Mouse (Mus musculus) forebrain, embryonic 13.5 days (tissue): Measurements from ENCODE around the gene 1810037I17Rik. TPM values are rescaled to one million over a fixed set of nuclear protein-coding genes. Genes with fewer than 3 reads are reported as not detected.
"Not testable (repeated sequence)": the region's sequence is repeated elsewhere in the genome, so short reads cannot be mapped to it uniquely, and the experiment has no call there.

Experiments used
- ATAC-seq: fragments of 200-750 bp; cut with Nextera tagmentation; 2 replicates; pipeline ENCODE4 v1.8.0; 2017
- H3K27ac ChIP-seq: fragments of 300-500 bp; sonication (generic); 2 replicates; pipeline ENCODE4 v1.5.1; 2015; ENCODE audit warnings: inconsistent platforms, mild to moderate bottlenecking, moderate library complexity
- H3K27me3 ChIP-seq: fragments of 300-500 bp; sonication (generic); 2 replicates; pipeline ENCODE4 v1.6.1; 2015; ENCODE audit warnings: mild to moderate bottlenecking, inconsistent platforms
- H3K36me3 ChIP-seq: fragments of 300-500 bp; sonication (generic); 2 replicates; pipeline ENCODE4 v1.6.1; 2015; ENCODE audit warnings: mild to moderate bottlenecking, inconsistent platforms; ENCODE audit not compliant: poor library complexity, severe bottlenecking
- H3K4me1 ChIP-seq: fragments of 300-500 bp; sonication (generic); 2 replicates; pipeline ENCODE4 v1.6.1; 2015; ENCODE audit warnings: inconsistent platforms
- H3K4me2 ChIP-seq: fragments of 300-500 bp; sonication (generic); 2 replicates; pipeline ENCODE4 v1.6.1; 2015; ENCODE audit warnings: inconsistent platforms, mild to moderate bottlenecking, moderate library complexity
- H3K4me3 ChIP-seq: fragments of 300-500 bp; sonication (generic); 2 replicates; pipeline ENCODE4 v1.5.1; 2015; ENCODE audit warnings: mild to moderate bottlenecking, inconsistent platforms
- H3K9ac ChIP-seq: fragments of 300-500 bp; sonication (generic); 2 replicates; pipeline ENCODE4 v1.6.1; 2015; ENCODE audit warnings: mild to moderate bottlenecking, inconsistent platforms
- H3K9me3 ChIP-seq: fragments of 300-500 bp; sonication (generic); replicated peaks from 2 replicates; pipeline ENCODE4 v1.6.1; 2016; ENCODE audit warnings: inconsistent platforms
- WGBS: fragments of 180-500 bp; shearing (Covaris S2); methylation state at CpG from one replicate; pipeline ENCODE4 v1.1.7; 2015; 5-methylcytosine and 5-hydroxymethylcytosine counted together
- polyA plus RNA-seq: library from polyadenylated mRNA; unstranded; fragments of >200 nt; fragmentation: Nextera tagmentation; extraction: Ambion mirVana; gene quantifications from 2 replicates; pipeline ENCODE4 v1.2.1, GENCODE M21; 2015

1810037I17Rik gene
- polyA plus RNA-seq, 1 experiment from 2014 or later, result 136 TPM

DNA sequence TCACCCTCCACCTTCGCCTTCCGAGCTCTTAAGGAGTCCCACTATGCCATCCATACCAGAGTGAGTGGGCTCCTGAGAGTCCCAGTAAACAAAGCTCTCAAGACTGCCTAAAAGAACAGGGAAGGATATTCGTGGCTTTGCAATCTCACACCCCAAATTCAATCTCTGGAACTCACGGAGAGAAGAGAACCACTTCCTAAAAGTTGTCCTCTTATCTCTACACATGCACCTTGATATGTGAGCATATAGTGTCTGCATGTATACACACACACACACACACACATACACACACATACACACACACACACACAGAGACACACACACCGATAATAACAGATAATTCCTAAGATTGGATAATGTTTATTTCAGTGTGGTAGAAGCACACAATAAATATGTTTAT is 8.5 kb upstream of the 1810037I17Rik start:
- 85% methylated on average over 5 of the region's 5 CpGs for WGBS
- Histone ChIP-seq H3K27ac (no peak overlapping the region), H3K27me3 (no peaks in the 10 kb centered on the region), H3K4me1 (no peaks in the 10 kb centered on the region), H3K4me2 (no peak overlapping the region), H3K9me3 (no peaks in the 10 kb centered on the region), H3K36me3 (no peaks in the 10 kb centered on the region), H3K4me3 (no peak overlapping the region), H3K9ac (no peak overlapping the region)
- no peak for ATAC-seq

DNA sequence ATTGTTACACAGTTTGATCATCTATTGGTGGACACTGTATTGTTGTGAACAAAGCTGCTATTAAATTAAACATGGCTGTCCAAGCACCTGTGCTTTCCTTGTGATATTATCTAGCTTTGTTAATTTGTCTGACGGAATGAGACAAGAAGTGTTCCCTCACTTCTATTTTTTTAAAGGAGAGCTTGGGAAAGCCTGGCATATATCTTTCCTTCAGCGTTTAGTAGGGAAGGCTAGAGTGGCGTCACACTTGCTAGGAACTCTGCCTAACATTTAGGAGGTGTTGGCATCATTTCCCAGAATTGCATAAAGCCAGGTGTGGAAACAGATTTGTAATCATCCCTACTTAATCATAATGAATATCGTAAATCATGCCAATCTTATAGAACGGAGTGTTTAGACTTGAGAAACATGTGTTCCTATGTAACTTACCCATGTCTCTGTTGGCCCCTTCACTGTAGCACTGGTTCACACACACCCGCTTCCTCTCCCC is 7.8 kb upstream of the 1810037I17Rik start:
- no peak for ATAC-seq
- Histone ChIP-seq H3K9ac (no peak overlapping the region), H3K27me3 (no peaks in the 10 kb centered on the region), H3K9me3 (no peaks in the 10 kb centered on the region), H3K4me3 (no peak overlapping the region), H3K4me1 (no peaks in the 10 kb centered on the region), H3K4me2 (no peak overlapping the region), H3K27ac (no peak overlapping the region), H3K36me3 (no peaks in the 10 kb centered on the region)
- WGBS, result 88% methylated on average over 6 of the region's 6 CpGs

DNA sequence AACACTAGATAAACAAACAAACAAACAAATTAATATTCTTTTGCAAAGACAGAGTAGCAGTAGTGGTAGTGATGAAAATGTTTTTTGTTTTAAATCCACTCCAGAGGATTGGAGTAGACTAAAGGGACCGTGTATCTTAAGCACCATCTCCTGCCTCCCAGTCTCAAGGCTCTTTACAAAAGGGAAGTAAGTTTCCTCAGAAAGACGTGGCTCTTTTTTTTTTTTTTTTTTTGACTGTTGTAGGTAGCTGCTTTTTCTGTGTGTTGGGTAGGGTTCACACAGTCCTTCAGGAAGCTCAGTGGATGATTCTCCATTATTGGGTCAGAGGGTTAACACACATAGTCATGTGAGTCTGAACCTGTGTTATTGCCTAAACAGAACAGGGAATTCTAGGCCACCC is 5.3 kb upstream of the 1810037I17Rik start:
- Histone ChIP-seq H3K27ac (no peak overlapping the region), H3K4me1 (no peaks in the 10 kb centered on the region), H3K4me2 (no peak overlapping the region), H3K9ac (no peak overlapping the region), H3K27me3 (no peaks in the 10 kb centered on the region), H3K9me3 (no peaks in the 10 kb centered on the region), H3K36me3 (no peaks in the 10 kb centered on the region), H3K4me3 (no peak overlapping the region)
- WGBS, result 82% methylated on average over 2 of the region's 2 CpGs
- ATAC-seq, result no peak

DNA sequence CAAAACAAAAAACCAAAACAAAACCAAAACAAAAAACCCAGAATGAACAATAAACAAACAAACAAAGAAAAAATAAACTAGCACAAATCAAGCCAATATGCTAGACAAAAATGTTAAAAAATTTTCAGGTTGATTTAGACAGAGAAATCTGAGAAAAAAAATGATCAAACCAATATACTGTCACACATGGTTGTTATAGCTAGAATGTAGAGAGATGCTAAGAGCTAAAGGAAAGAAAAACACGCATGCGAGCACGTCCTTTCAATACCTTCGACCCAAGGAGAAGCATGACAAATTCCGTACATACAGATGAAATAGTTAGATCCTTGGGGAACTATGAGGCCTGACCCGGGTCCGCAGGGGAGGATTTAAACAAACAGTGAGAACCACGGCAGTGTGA is 4.7 kb upstream of the 1810037I17Rik start, which contains the start of gene Gm10959:
Gene Gm10959 (minus strand): TSS at position 101 of the 400 bp plus-strand sequence.
- Histone ChIP-seq H3K27ac (no peak within 1 kb of the TSS), H3K27me3 (no peaks in the 10 kb centered on the region), H3K4me2 (no peak within 1 kb of the TSS), H3K9ac (no peak within 1 kb of the TSS), H3K4me1 (no peaks in the 10 kb centered on the region), H3K4me3 (no peak within 1 kb of the TSS), H3K36me3 (no peaks in the 10 kb centered on the region), H3K9me3 (no peaks in the 10 kb centered on the region)
- no peak for ATAC-seq
- 89% methylated on average over 8 of the region's 8 CpGs for WGBS

DNA sequence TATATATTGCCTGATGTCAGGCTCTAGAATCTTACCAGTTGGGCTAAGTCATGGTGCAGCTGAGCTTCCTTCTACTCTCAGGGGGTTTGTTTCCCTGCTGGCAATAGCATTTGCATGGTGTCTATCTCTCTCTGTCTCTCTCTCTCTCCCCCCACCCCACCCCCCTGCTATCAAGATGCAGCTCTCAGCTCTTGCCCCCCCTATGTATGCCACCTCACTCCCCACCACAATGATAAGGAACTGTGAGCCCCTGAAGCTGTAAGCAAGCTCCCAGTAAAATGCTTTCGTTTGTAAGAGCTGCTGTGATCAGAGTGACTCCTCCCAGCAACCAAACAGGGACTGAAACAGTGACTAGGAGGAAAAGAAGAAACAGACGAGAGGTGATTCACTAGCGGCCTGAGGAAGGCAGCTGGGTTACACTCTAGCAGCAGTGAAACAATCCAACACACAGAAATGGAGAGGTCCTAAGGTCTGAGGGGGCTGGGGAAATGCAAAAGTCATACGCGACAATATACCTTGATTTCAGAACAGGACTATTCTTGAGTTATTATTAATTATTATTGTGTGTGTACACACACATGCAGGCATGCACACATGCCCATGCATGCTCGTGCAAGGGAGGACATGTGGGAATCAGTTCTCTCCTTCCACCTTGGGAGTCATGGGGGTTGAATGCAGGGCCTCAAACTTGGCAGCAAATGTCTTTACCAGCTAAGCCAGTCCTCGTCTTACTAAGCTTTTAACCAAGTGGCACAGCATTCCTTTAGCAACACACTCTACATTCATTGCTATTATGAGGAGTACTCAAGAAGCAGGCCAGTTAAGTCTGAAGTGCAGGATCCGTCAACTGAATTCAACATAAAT is 3.2 kb upstream of the 1810037I17Rik start:
- ATAC-seq, result no peak
- Histone ChIP-seq H3K27me3 (no peaks in the 10 kb centered on the region), H3K4me2 (no peak overlapping the region), H3K9ac (no peak overlapping the region), H3K4me1 (peaks cover 8% of the 10 kb centered on the region), H3K9me3 (no peaks in the 10 kb centered on the region), H3K27ac (no peak overlapping the region), H3K4me3 (no peak overlapping the region), H3K36me3 (no peaks in the 10 kb centered on the region)
- 63% methylated on average over 8 of the region's 8 CpGs for WGBS

DNA sequence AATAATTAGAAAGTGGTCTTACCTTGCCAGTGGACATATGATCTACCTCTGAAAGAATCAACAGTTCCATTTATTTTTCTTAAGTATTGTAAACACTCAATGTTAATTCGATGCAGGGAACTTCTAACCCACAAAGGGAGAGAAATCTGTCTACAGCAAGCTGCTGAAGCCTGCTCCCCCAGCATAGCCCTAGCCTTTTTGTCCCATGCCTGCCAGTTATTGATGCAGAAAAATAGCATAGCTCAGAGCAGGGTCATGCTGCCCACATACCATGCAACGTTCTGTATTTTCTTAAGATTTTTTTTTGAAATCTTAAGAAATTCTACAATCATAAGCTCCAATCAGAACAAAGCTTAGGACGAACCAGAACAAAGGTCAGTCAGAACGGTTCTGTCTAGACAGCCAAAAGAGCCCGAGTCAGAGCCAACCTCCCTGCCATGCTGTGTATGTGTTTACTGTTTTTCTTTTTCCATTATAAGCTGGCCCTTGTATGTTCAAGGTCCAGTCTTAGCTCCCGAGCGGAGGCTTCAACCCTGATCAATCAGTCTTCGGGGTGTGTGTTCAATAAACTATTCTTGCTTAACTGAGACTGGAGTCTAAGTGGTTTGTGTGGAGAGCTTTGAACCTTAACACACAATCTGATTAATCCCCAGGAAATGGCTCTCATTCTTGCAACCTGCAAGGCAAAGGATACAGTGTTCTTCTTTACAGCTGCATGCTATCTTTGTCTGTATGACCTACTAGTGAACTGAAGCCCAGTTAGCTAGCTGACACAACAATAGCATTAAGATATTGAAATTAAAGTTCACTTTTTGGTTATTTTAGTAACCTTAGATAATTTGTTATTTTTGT is 2.1 kb upstream of the 1810037I17Rik start:
- H3K4me2 ChIP-seq, result no peak overlapping the region
- no peaks in the 10 kb centered on the region for H3K9me3 ChIP-seq
- H3K36me3 ChIP-seq, result peaks cover 7% of the 10 kb centered on the region; the same call in 1 of the 2 replicates
- no peak overlapping the region for H3K27ac ChIP-seq
- H3K9ac ChIP-seq, result no peak overlapping the region
- ATAC-seq, result no peak
- WGBS, result 80% methylated on average over 8 of the region's 8 CpGs
- no peaks in the 10 kb centered on the region for H3K27me3 ChIP-seq
- H3K4me1 ChIP-seq, result peaks cover 18% of the 10 kb centered on the region
- no peak overlapping the region for H3K4me3 ChIP-seq

DNA sequence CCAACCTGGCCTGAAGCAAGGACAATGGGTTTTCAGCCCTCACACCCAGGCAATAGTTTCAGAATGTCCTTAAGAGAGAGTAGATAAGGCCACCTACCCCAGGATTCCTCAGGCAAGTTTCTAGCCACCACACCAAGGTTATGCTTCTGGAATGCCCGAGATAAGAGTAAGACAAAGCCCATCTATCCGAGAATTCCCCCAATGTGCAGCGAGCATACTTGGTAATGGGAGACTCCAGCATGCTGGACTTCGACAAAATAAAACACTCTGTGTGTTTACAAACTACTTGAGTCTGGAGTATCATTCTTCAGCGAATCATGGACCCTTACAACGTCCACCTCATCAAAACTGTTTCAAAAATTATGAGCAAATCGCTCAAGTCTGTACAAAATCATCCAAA is 856 bp upstream of the 1810037I17Rik start:
- Histone ChIP-seq H3K9ac (no peak overlapping the region), H3K4me1 (peaks cover 18% of the 10 kb centered on the region), H3K27me3 (no peaks in the 10 kb centered on the region), H3K36me3 (peaks cover 12% of the 10 kb centered on the region; the same call in 1 of the 2 replicates), H3K4me3 (no peak overlapping the region), H3K27ac (no peak overlapping the region), H3K4me2 (peak overlapping the region; percentile 65; the same call in 1 of the 2 replicates), H3K9me3 (no peaks in the 10 kb centered on the region)
- ATAC-seq, result no peak
- 74% methylated on average over 7 of the region's 7 CpGs for WGBS

DNA sequence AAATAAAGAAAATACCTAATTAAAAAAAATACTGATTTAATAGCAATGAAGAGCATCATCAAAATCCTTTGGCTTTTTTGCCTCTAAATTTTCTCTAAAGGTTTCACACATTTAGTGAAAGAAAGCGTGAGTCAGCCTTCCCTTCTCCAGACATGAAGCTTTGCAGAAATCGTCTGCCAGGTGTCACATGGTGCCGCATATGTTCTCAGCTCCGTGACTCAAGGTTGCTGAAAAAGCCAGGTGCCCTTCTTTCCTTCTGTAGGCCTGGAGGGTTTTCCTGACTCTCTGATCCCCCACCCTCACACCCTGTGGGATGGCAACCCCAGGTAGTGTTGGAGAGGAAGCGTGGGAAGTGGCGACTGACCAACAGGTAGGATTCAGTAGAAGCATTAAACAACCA is 5.7 kb downstream of the 1810037I17Rik start:
- Histone ChIP-seq H3K4me1 (peaks cover 18% of the 10 kb centered on the region), H3K27ac (no peak overlapping the region), H3K9ac (no peak overlapping the region), H3K4me3 (no peak overlapping the region), H3K9me3 (no peaks in the 10 kb centered on the region), H3K4me2 (no peak overlapping the region), H3K36me3 (peaks cover 18% of the 10 kb centered on the region; the same call in 1 of the 2 replicates), H3K27me3 (no peaks in the 10 kb centered on the region)
- no peak for ATAC-seq
- WGBS, result 91% methylated on average over 6 of the region's 6 CpGs

DNA sequence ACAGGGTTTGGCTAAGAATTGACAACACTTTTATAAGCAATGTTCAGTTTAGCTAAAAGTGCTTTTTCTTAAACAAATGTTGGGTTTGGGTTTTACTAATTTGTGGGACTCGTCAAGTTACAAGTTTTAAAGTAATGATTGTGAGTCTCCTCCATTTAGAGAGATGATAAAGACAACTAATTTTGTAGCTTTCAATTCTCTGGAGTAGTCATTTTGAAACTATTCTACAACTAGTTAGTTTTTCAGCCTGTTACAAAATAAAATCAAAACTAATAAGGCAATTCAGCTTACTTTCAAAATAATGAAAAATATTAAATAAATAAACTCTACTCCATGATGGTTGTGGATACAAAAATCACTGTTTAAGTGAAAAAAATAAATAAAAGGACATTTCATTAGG is 8.5 kb downstream of the 1810037I17Rik start:
- Histone ChIP-seq H3K9ac (no peak overlapping the region), H3K9me3 (no peaks in the 10 kb centered on the region), H3K27me3 (no peaks in the 10 kb centered on the region), H3K27ac (no peak overlapping the region), H3K36me3 (peaks cover 6% of the 10 kb centered on the region; the same call in 1 of the 2 replicates), H3K4me1 (no peaks in the 10 kb centered on the region), H3K4me3 (no peak overlapping the region), H3K4me2 (no peak overlapping the region)
- 88% methylated on average over 1 of the region's 1 CpGs for WGBS
- ATAC-seq, result no peak

DNA sequence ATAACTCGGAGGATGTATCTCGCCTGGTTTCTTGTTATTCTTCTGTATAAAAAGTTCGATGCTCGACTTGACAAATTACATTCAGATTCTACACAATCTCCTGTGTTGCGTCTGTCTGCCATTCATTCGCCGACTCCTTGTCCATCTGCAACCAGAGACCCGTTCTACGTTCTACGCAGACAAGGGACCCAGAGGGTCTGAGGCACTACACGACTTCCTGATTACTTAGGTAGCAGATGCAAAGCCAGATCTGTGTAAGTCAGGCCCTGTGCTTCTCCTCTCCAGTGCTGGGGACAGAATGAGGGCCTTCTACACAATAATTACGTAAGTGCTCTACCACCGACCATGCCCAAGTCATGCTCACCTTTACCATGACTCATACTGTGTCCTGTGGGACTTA is 13.2 kb downstream of the 1810037I17Rik start:
- H3K4me2 ChIP-seq, H3K27ac ChIP-seq, H3K9ac ChIP-seq, ATAC-seq, H3K9me3 ChIP-seq, H3K4me1 ChIP-seq, H3K36me3 ChIP-seq, H3K27me3 ChIP-seq, H3K4me3 ChIP-seq: not testable (repeated sequence)
- 69% methylated on average over 13 of the region's 13 CpGs for WGBS

DNA sequence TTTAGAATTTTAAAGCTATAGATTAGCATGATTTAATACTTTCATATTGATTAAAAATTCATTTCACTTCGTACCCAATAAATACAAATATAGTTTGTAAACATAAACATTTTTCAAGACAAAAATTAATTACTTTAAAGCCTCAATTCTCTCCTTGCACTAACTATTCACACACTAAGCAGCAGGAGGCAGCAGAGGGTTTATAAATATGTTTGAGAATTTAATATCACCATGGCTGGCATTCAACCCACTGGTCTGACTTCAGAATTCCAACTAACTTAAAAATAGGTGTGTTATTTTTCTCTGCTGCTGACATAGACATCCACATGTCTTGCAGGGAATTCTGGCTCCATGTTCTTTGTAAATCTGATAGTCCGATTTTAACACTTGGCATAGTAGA is 15.2 kb downstream of the 1810037I17Rik start:
- no peaks in the 10 kb centered on the region for H3K27me3 ChIP-seq
- H3K4me3 ChIP-seq, result no peak overlapping the region
- H3K27ac ChIP-seq, result no peak overlapping the region
- 0 out of 2 replicates have a peak, but pooled peaks cover under 1% of the 10 kb centered on the region for H3K36me3 ChIP-seq
- no peak overlapping the region for H3K4me2 ChIP-seq
- no peak overlapping the region for H3K9ac ChIP-seq
- no peaks in the 10 kb centered on the region for H3K4me1 ChIP-seq
- no peaks in the 10 kb centered on the region for H3K9me3 ChIP-seq
- WGBS, result 87% methylated on average over 2 of the region's 2 CpGs
- ATAC-seq, result no peak

DNA sequence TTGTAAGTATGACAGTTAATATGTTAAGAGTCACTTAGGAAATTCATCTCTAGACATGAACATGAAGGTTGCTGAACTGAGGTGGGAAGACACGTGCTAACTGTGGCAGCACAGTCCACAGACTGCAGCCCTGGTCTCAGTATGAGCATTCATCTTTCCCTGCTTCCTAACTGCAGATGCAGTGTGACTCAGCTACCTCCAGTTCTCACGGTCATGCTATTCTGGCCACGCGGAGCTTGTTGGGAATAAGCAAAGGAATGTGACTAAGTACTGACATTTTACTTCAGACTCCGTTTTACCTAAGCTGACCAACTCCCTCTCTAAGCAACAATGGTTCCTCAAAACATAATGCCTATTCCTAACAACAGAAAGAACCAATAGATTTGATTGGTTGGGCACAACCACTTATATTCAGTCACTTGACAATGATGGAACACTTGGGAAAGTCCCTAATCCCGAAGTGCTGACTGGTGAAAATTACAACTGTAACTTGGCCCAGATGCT is 19.4 kb downstream of the 1810037I17Rik start:
- 0 out of 2 replicates have a peak, but pooled peaks cover 4% of the 10 kb centered on the region for H3K36me3 ChIP-seq
- H3K27ac ChIP-seq, result no peak overlapping the region
- H3K9me3 ChIP-seq, result no peaks in the 10 kb centered on the region
- WGBS, result 79% methylated on average over 6 of the region's 6 CpGs
- H3K4me2 ChIP-seq, result no peak overlapping the region
- H3K9ac ChIP-seq, result no peak overlapping the region
- no peaks in the 10 kb centered on the region for H3K27me3 ChIP-seq
- ATAC-seq, result no peak
- no peaks in the 10 kb centered on the region for H3K4me1 ChIP-seq
- H3K4me3 ChIP-seq, result no peak overlapping the region
